Mouse (Mus musculus) hindbrain, postnatal 0 days (tissue): Measurements from ENCODE around the gene Rab21. TPM values are rescaled to one million over a fixed set of nuclear protein-coding genes. Genes with fewer than 3 reads are reported as not detected.

ENCODE experiments used
- ATAC-seq: fragments of 200-750 bp; cut with Nextera tagmentation; 2 replicates; pipeline ENCODE4 v1.8.0; 2017; ENCODE audit warnings: mild to moderate bottlenecking, moderate TSS enrichment, moderate library complexity
- DNase-seq: peaks from one replicate; pipeline ENCODE4 v3.0.0-alpha.2; 2015; ENCODE audit warnings: low spot score
- H3K27ac ChIP-seq: fragments of 300-500 bp; sonication (generic); 2 replicates; pipeline ENCODE4 v1.5.1; 2014; ENCODE audit warnings: mild to moderate bottlenecking
- H3K27me3 ChIP-seq: fragments of 300-500 bp; sonication (generic); 2 replicates; pipeline ENCODE4 v1.6.1; 2014; ENCODE audit warnings: low read length, mixed read lengths; ENCODE audit not compliant: insufficient read depth
- H3K36me3 ChIP-seq: fragments of 300-500 bp; sonication (generic); 2 replicates; pipeline ENCODE4 v1.6.1; 2014; ENCODE audit warnings: low read length, mixed read lengths; ENCODE audit not compliant: insufficient read depth
- H3K4me1 ChIP-seq: fragments of 300-500 bp; sonication (generic); 2 replicates; pipeline ENCODE4 v1.6.1; 2014; ENCODE audit warnings: antibody characterized with exemption, low read length, mixed read lengths; ENCODE audit not compliant: insufficient read depth
- H3K4me2 ChIP-seq: fragments of 300-500 bp; sonication (generic); 2 replicates; pipeline ENCODE4 v1.6.1; 2014; ENCODE audit warnings: low read depth, mild to moderate bottlenecking, low read length, moderate library complexity, mixed read lengths
- H3K4me3 ChIP-seq: fragments of 300-500 bp; sonication (generic); 2 replicates; pipeline ENCODE4 v1.5.1; 2014; ENCODE audit warnings: low read length
- H3K9ac ChIP-seq: fragments of 300-500 bp; sonication (generic); replicated peaks from 2 replicates; pipeline ENCODE4 v1.6.1; 2014; ENCODE audit warnings: mild to moderate bottlenecking, low read length, moderate library complexity, mixed read lengths
- H3K9me3 ChIP-seq: fragments of 300-500 bp; sonication (generic); 2 replicates; pipeline ENCODE4 v1.6.1; 2016; ENCODE audit warnings: low read length, mixed read lengths
- CTCF ChIP-seq: IDR thresholded peaks from 2 replicates; pipeline ENCODE4 v1.5.1; 2016; ENCODE audit warnings: antibody characterized with exemption, control low read depth, low read depth
- WGBS: fragments of 180-500 bp; shearing (Covaris S2); extraction: QIAGEN DNeasy Blood & Tissue Kit; methylation state at CpG from one replicate; pipeline ENCODE4 v1.1.7; 2014; 5-methylcytosine and 5-hydroxymethylcytosine counted together
- polyA plus RNA-seq: library from polyadenylated mRNA; unstranded; fragments of >200 nt; fragmentation: Nextera tagmentation; extraction: Ambion mirVana; gene quantifications from 2 replicates; pipeline ENCODE4 v1.2.1, GENCODE M21; 2015
- total RNA-seq: library from RNA; depleted of rRNA; stranded (reverse); fragments of >200 nt; gene quantifications from 2 replicates; pipeline ENCODE4 v1.2.3, GENCODE M21; 2014

The Rab21 gene
- total and polyA plus RNA-seq, 2 experiments from 2014 or later = 9.0 to 24.8 TPM

GRCm38 (mm10) chr10:115262926-115263562 is 52.4 kb downstream of the Rab21 start:
- H3K9ac ChIP-seq = no peak overlapping the region
- no peak for ATAC-seq
- no peak overlapping the region for H3K27ac ChIP-seq
- H3K27me3 ChIP-seq = no peaks in the 10 kb centered on the region
- H3K4me3 ChIP-seq = no peak overlapping the region
- H3K9me3 ChIP-seq = no peaks in the 10 kb centered on the region
- H3K4me2 ChIP-seq = no peak overlapping the region
- DNase-seq = no peak
- H3K36me3 ChIP-seq = no peaks in the 10 kb centered on the region
- no peak for TF ChIP-seq CTCF
- 78% methylated on average over 5 of the region's 5 CpGs for WGBS
- no peaks in the 10 kb centered on the region for H3K4me1 ChIP-seq

- no peaks in the 10 kb centered on the region for H3K27me3 ChIP-seq
- no peaks in the 10 kb centered on the region for H3K36me3 ChIP-seq
- 91% methylated on average over 2 of the region's 2 CpGs for WGBS
- H3K27ac ChIP-seq = no peak overlapping the region
- DNase-seq = no peak
- H3K4me3 ChIP-seq = no peak overlapping the region
- no peaks in the 10 kb centered on the region for H3K4me1 ChIP-seq
- no peak overlapping the region for H3K4me2 ChIP-seq
- H3K9me3 ChIP-seq = no peaks in the 10 kb centered on the region
- H3K9ac ChIP-seq = no peak overlapping the region
- TF ChIP-seq CTCF = no peak
- no peak for ATAC-seq
These were observed 53.1 kb downstream of the Rab21 start for GRCm38 (mm10) chr10:115262261-115262660.

- 87% methylated on average over 3 of the region's 3 CpGs for WGBS
- Histone ChIP-seq H3K9me3 (no peaks in the 10 kb centered on the region), H3K4me2 (no peak overlapping the region), H3K4me3 (no peak overlapping the region), H3K27ac (no peak overlapping the region), H3K27me3 (no peaks in the 10 kb centered on the region), H3K4me1 (no peaks in the 10 kb centered on the region), H3K9ac (no peak overlapping the region), H3K36me3 (no peaks in the 10 kb centered on the region)
- no peak for ATAC-seq
- TF ChIP-seq CTCF = no peak
- no peak for DNase-seq
These were observed 54.0 kb downstream of the Rab21 start for GRCm38 (mm10) chr10:115261428-115261827.

GRCm38 (mm10) chr10:115256162-115256561 is 59.2 kb downstream of the Rab21 start:
- no peak overlapping the region for H3K27ac ChIP-seq
- 86% methylated on average over 5 of the region's 5 CpGs for WGBS
- peaks cover 6% of the 10 kb centered on the region; the same call in 1 of the 2 replicates for H3K4me1 ChIP-seq
- H3K4me2 ChIP-seq = no peak overlapping the region
- H3K9me3 ChIP-seq = no peaks in the 10 kb centered on the region
- H3K4me3 ChIP-seq = no peak overlapping the region
- TF ChIP-seq CTCF = no peak
- H3K9ac ChIP-seq = no peak overlapping the region
- DNase-seq = no peak
- H3K36me3 ChIP-seq = no peaks in the 10 kb centered on the region
- ATAC-seq = no peak
- H3K27me3 ChIP-seq = no peaks in the 10 kb centered on the region

GRCm38 (mm10) chr10:115253521-115253920 is 61.9 kb downstream of the Rab21 start:
- Histone ChIP-seq H3K9me3 (no peaks in the 10 kb centered on the region), H3K27ac (no peak overlapping the region), H3K4me3 (no peak overlapping the region), H3K36me3 (no peaks in the 10 kb centered on the region), H3K4me2 (no peak overlapping the region), H3K9ac (no peak overlapping the region), H3K4me1 (peaks cover 12% of the 10 kb centered on the region; the same call in 1 of the 2 replicates), H3K27me3 (no peaks in the 10 kb centered on the region)
- DNase-seq = no peak
- no peak for ATAC-seq
- no peak for TF ChIP-seq CTCF
- WGBS = 78% methylated on average over 3 of the region's 3 CpGs

- Histone ChIP-seq H3K27me3 (no peaks in the 10 kb centered on the region), H3K4me2 (peak overlapping the region; percentile 73), H3K9me3 (no peaks in the 10 kb centered on the region), H3K9ac (no peak overlapping the region; the same call in 1 of the 2 replicates), H3K36me3 (no peaks in the 10 kb centered on the region), H3K4me3 (peak overlapping the region; percentile 77), H3K27ac (no peak overlapping the region), H3K4me1 (peaks cover 12% of the 10 kb centered on the region; the same call in 1 of the 2 replicates)
- ATAC-seq (no peak), DNase-seq (no peak)
- WGBS = 12% methylated on average over 10 of the region's 10 CpGs
- no peak for TF ChIP-seq CTCF
These were observed 63.1 kb downstream of the Rab21 start for GRCm38 (mm10) chr10:115252321-115252757.
